Mouse (Mus musculus): ENCODE results near the gene Cenpm.

- TF ChIP-seq CTCF (IDR thresholded peaks at IDR 0.05; ENCODE audit: low read depth, low read length) (no peak), TAL1 (conservative IDR thresholded peaks at IDR 0.05; ENCODE audit: low read depth, low read length) (no peak), GATA1 (IDR thresholded peaks at IDR 0.05; ENCODE audit: borderline replicate concordance, low read length) (no peak), POLR2AphosphoS5 (IDR thresholded peaks at IDR 0.05; ENCODE audit: insufficient replicate concordance, low read depth, low read length) (no peak)
Observed at GRCm38 (mm10) chr15:82218778-82219666, 25.5 kb downstream of the Cenpm start.

Measured in G1E (cell line).